Mouse (Mus musculus): Measurements from ENCODE around the gene Hspb6. TPM values are rescaled to one million over a fixed set of nuclear protein-coding genes. Genes with fewer than 3 reads are reported as not detected.
A peak's percentile ranks its signal among the peaks of the same experiment; 100 is the strongest.

The Hspb6 gene
- polyA plus RNA-seq, 1 experiment from 2014 or later = 50.6 TPM

GRCm38 (mm10) chr7:30550603-30551002 is 1.4 kb upstream of the Hspb6 start:
- Histone ChIP-seq H3K36me3 (ENCODE audit: control insufficient read depth, insufficient read depth) (peaks cover 14% of the 10 kb centered on the region), H3K4me1 (replicated peaks; ENCODE audit: control insufficient read depth, insufficient read depth, low read length) (peaks cover 3% of the 10 kb centered on the region; the same call in 1 of the 2 replicates), H3K27me3 (replicated peaks; ENCODE audit: control insufficient read depth, insufficient read depth, low read length) (no peaks in the 10 kb centered on the region), H3K9me3 (ENCODE audit: control insufficient read depth) (no peaks in the 10 kb centered on the region), H3K9ac (ENCODE audit: low read depth, low read length) (no peak overlapping the region), H3K4me2 (replicated peaks; ENCODE audit: low read depth) (no peak overlapping the region), H3K4me3 (ENCODE audit: low read depth, low read length) (no peak overlapping the region), H3K27ac (ENCODE audit: low read depth, low read length) (no peak overlapping the region)
- TF ChIP-seq CTCF (IDR thresholded peaks at IDR 0.05; ENCODE audit: low read depth) = no peak
- 100% methylated on average over 1 of the region's 1 CpGs for WGBS
- ATAC-seq = no peak

GRCm38 (mm10) chr7:30551445-30552101 is 405 bp upstream of the Hspb6 start:
- Histone ChIP-seq H3K9me3 (ENCODE audit: control insufficient read depth) (no peaks in the 10 kb centered on the region), H3K27ac (ENCODE audit: low read depth, low read length) (peak overlapping the region; percentile 89)
- peak; percentile 66 for ATAC-seq

DNA sequence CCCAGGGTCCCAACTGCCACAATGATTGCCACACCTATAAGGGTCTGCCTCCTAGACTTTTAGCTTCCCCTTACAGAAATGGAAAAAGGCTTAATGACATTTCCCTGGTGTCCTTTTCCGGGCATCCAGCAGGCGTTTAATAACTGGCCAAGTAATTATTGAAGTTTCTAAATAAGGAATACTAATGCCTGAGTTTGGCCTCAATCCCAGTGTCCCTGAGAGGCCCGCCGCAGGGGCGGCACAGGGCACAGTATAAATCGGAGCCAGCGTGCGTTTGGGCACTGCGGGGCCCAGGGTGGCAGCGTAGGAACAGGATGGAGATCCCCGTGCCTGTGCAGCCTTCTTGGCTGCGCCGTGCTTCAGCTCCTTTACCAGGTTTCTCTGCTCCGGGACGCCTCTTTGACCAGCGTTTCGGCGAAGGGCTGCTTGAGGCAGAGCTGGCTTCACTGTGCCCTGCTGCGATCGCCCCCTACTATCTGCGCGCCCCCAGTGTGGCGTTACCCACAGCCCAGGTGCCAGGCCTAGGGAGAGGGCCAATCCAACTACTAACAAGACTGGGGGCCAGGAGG is 1.1 kb downstream of the Hspb6 start:
- H3K27me3 ChIP-seq (replicated peaks; ENCODE audit: control insufficient read depth, insufficient read depth, low read length) = no peaks in the 10 kb centered on the region
- H3K27ac ChIP-seq (ENCODE audit: low read depth, low read length) = peak overlapping the region; percentile 51
- no peaks in the 10 kb centered on the region for H3K9me3 ChIP-seq (ENCODE audit: control insufficient read depth)
- H3K4me3 ChIP-seq (ENCODE audit: low read depth, low read length) = peak overlapping the region; percentile 70
- peaks cover 31% of the 10 kb centered on the region for H3K36me3 ChIP-seq (ENCODE audit: control insufficient read depth, insufficient read depth)
- peak overlapping the region; percentile 86 for H3K4me2 ChIP-seq (replicated peaks; ENCODE audit: low read depth)
- no peak for ATAC-seq
- 1% methylated on average over 23 of the region's 23 CpGs for WGBS
- peaks cover 3% of the 10 kb centered on the region; the same call in 1 of the 2 replicates for H3K4me1 ChIP-seq (replicated peaks; ENCODE audit: control insufficient read depth, insufficient read depth, low read length)
- peak overlapping the region; percentile 47 for H3K9ac ChIP-seq (ENCODE audit: low read depth, low read length)
- TF ChIP-seq CTCF (IDR thresholded peaks at IDR 0.05; ENCODE audit: low read depth) = no peak

More at GRCm38 (mm10) chr7:30551445-30552101, 405 bp upstream of the Hspb6 start:
- H3K9ac ChIP-seq (ENCODE audit: low read depth, low read length) = peak overlapping the region; percentile 59
- peak overlapping the region; percentile 70 for H3K4me3 ChIP-seq (ENCODE audit: low read depth, low read length)
- H3K27me3 ChIP-seq (replicated peaks; ENCODE audit: control insufficient read depth, insufficient read depth, low read length) = no peaks in the 10 kb centered on the region
- peak; percentile 67 for TF ChIP-seq CTCF (IDR thresholded peaks at IDR 0.05; ENCODE audit: low read depth)
- peaks cover 3% of the 10 kb centered on the region; the same call in 1 of the 2 replicates for H3K4me1 ChIP-seq (replicated peaks; ENCODE audit: control insufficient read depth, insufficient read depth, low read length)
- H3K4me2 ChIP-seq (replicated peaks; ENCODE audit: low read depth) = peak overlapping the region; percentile 86
- peaks cover 24% of the 10 kb centered on the region for H3K36me3 ChIP-seq (ENCODE audit: control insufficient read depth, insufficient read depth)
- 3% methylated on average over 10 of the region's 10 CpGs for WGBS

- H3K9me3 ChIP-seq (ENCODE audit: control insufficient read depth) = no peaks in the 10 kb centered on the region
- ATAC-seq = no peak
- 83% methylated on average over 22 of the region's 22 CpGs for WGBS
These were observed 2.0 kb downstream of the Hspb6 start for GRCm38 (mm10) chr7:30553810-30554584.

DNA sequence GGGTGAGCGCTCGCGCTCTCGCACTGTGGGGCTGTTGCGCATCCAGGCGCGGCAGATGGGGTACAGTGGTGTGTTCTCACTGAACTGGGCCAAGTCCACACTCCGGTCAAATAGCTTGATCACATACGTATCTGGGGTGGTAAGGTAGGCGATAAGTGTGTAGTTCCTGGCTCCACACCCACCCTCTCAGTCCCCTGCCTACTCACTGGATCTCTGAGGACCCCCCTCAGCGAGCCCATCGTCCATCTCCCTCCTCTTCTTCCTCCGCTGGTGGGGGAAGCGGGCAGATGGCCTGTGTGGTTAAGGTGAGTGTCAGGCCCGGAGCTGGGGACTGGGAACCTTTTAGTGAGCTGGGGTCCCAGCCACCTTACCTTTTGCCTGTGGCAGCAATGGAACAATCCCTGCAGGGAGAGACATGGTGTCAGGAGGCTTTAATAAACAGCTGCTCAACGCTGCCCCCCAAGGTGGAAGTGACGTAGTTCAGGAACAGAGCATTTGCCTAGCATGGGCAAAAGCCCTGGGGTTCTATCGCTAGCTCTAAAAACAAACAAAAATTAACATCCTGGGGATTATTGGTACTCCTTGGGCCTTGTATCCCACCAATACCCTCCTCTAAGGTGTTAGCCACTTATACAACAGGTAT is 5.0 kb downstream of the Hspb6 start:
- H3K4me3 ChIP-seq (ENCODE audit: low read depth, low read length) = no peak overlapping the region
- H3K36me3 ChIP-seq (ENCODE audit: control insufficient read depth, insufficient read depth) = peaks cover 31% of the 10 kb centered on the region
- peak; percentile 49 for TF ChIP-seq CTCF (IDR thresholded peaks at IDR 0.05; ENCODE audit: low read depth)
- H3K9ac ChIP-seq (ENCODE audit: low read depth, low read length) = no peak overlapping the region
- no peak for ATAC-seq
- H3K27ac ChIP-seq (ENCODE audit: low read depth, low read length) = no peak overlapping the region
- peaks cover 7% of the 10 kb centered on the region; the same call in 1 of the 2 replicates for H3K4me1 ChIP-seq (replicated peaks; ENCODE audit: control insufficient read depth, insufficient read depth, low read length)
- H3K27me3 ChIP-seq (replicated peaks; ENCODE audit: control insufficient read depth, insufficient read depth, low read length) = no peaks in the 10 kb centered on the region
- H3K4me2 ChIP-seq (replicated peaks; ENCODE audit: low read depth) = no peak overlapping the region
- 93% methylated on average over 18 of the region's 18 CpGs for WGBS
- no peaks in the 10 kb centered on the region for H3K9me3 ChIP-seq (ENCODE audit: control insufficient read depth)

More at GRCm38 (mm10) chr7:30553810-30554584, 2.0 kb downstream of the Hspb6 start:
- peaks cover 7% of the 10 kb centered on the region; the same call in 1 of the 2 replicates for H3K4me1 ChIP-seq (replicated peaks; ENCODE audit: control insufficient read depth, insufficient read depth, low read length)
- peaks cover 31% of the 10 kb centered on the region for H3K36me3 ChIP-seq (ENCODE audit: control insufficient read depth, insufficient read depth)
- no peaks in the 10 kb centered on the region for H3K27me3 ChIP-seq (replicated peaks; ENCODE audit: control insufficient read depth, insufficient read depth, low read length)
- peak overlapping the region; percentile 70 for H3K4me3 ChIP-seq (ENCODE audit: low read depth, low read length)
- peak overlapping the region; percentile 86 for H3K4me2 ChIP-seq (replicated peaks; ENCODE audit: low read depth)
- TF ChIP-seq CTCF (IDR thresholded peaks at IDR 0.05; ENCODE audit: low read depth) = no peak
- H3K27ac ChIP-seq (ENCODE audit: low read depth, low read length) = 0 out of 2 replicates have a peak overlapping the region, but pooled peaks have one; percentile 51
- H3K9ac ChIP-seq (ENCODE audit: low read depth, low read length) = peak overlapping the region; percentile 47; the same call in 1 of the 2 replicates
